Mouse (Mus musculus) heart, embryonic 13.5 days (tissue): ENCODE data around the gene Cyb5r2. TPM values are rescaled to one million over a fixed set of nuclear protein-coding genes. Genes with fewer than 3 reads are reported as not detected.

Experiments
- ATAC-seq: fragments of 200-750 bp; cut with Nextera tagmentation; 2 replicates; pipeline ENCODE4 v1.8.0; 2017; ENCODE audit warnings: moderate TSS enrichment; ENCODE audit not compliant: insufficient number of reproducible peaks, low FRiP score, low TSS enrichment; ENCODE audit errors: extremely low read depth
- H3K27ac ChIP-seq: fragments of 300-500 bp; sonication (generic); replicated peaks from 2 replicates; pipeline ENCODE4 v1.5.1; 2015; ENCODE audit warnings: moderate library complexity, mild to moderate bottlenecking, inconsistent platforms
- H3K27me3 ChIP-seq: fragments of 300-500 bp; sonication (generic); replicated peaks from 2 replicates; pipeline ENCODE4 v1.6.1; 2015; ENCODE audit warnings: mild to moderate bottlenecking, inconsistent platforms
- H3K36me3 ChIP-seq: fragments of 300-500 bp; sonication (generic); 2 replicates; pipeline ENCODE4 v1.6.1; 2015; ENCODE audit warnings: mild to moderate bottlenecking, inconsistent platforms
- H3K4me1 ChIP-seq: fragments of 300-500 bp; sonication (generic); 2 replicates; pipeline ENCODE4 v1.6.1; 2015; ENCODE audit warnings: inconsistent platforms
- H3K4me2 ChIP-seq: fragments of 300-500 bp; sonication (generic); 2 replicates; pipeline ENCODE4 v1.6.1; 2015; ENCODE audit warnings: inconsistent platforms, mild to moderate bottlenecking, moderate library complexity
- H3K4me3 ChIP-seq: fragments of 300-500 bp; sonication (generic); 2 replicates; pipeline ENCODE4 v1.5.1; 2015; ENCODE audit warnings: moderate library complexity, mild to moderate bottlenecking, inconsistent platforms
- H3K9ac ChIP-seq: fragments of 300-500 bp; sonication (generic); 2 replicates; pipeline ENCODE4 v1.6.1; 2015; ENCODE audit warnings: inconsistent platforms, mild to moderate bottlenecking, moderate library complexity
- H3K9me3 ChIP-seq: fragments of 300-500 bp; sonication (generic); 2 replicates; pipeline ENCODE4 v1.6.1; 2016; ENCODE audit warnings: inconsistent platforms
- WGBS: fragments of 180-500 bp; shearing (Covaris S2); methylation state at CpG from one replicate; pipeline ENCODE4 v1.1.7; 2015; ENCODE audit warnings: mixed read lengths; 5-methylcytosine and 5-hydroxymethylcytosine counted together
- polyA plus RNA-seq: library from polyadenylated mRNA; unstranded; fragments of >200 nt; fragmentation: Nextera tagmentation; extraction: Ambion mirVana; gene quantifications from 2 replicates; pipeline ENCODE4 v1.2.1, GENCODE M21; 2015

Cyb5r2 gene
- polyA plus RNA-seq, 1 experiment from 2014 or later, result 0.98 TPM

- WGBS, result 81% methylated on average over 4 of the region's 4 CpGs
- Histone ChIP-seq H3K9me3 (no peaks in the 10 kb centered on the region), H3K27me3 (no peaks in the 10 kb centered on the region; the same call in 1 of the 2 replicates), H3K9ac (no peak overlapping the region), H3K36me3 (peaks cover 9% of the 10 kb centered on the region), H3K4me3 (no peak overlapping the region), H3K27ac (no peak overlapping the region), H3K4me1 (no peaks in the 10 kb centered on the region), H3K4me2 (no peak overlapping the region)
- no peak for ATAC-seq
Observed at GRCm38 (mm10) chr7:107749721-107750120, 8.1 kb downstream of the Cyb5r2 start.

- no peak overlapping the region for H3K9ac ChIP-seq
- no peak overlapping the region for H3K27ac ChIP-seq
- WGBS, result 10% methylated on average over 3 of the region's 3 CpGs
- no peak overlapping the region for H3K4me2 ChIP-seq
- no peak overlapping the region for H3K4me3 ChIP-seq
- H3K4me1 ChIP-seq, result no peaks in the 10 kb centered on the region
- H3K9me3 ChIP-seq, result no peaks in the 10 kb centered on the region
- H3K27me3 ChIP-seq, result no peaks in the 10 kb centered on the region; the same call in 1 of the 2 replicates
- H3K36me3 ChIP-seq, result peaks cover 14% of the 10 kb centered on the region
- no peak for ATAC-seq
Observed at GRCm38 (mm10) chr7:107749270-107749669, 8.6 kb downstream of the Cyb5r2 start.

- Histone ChIP-seq H3K4me1 (no peaks in the 10 kb centered on the region), H3K9me3 (no peaks in the 10 kb centered on the region), H3K27me3 (no peaks in the 10 kb centered on the region), H3K4me3 (no peak overlapping the region), H3K36me3 (peaks cover 27% of the 10 kb centered on the region), H3K4me2 (no peak overlapping the region), H3K9ac (no peak overlapping the region), H3K27ac (no peak overlapping the region)
- 14% methylated on average over 2 of the region's 2 CpGs for WGBS
- ATAC-seq, result no peak
Observed at GRCm38 (mm10) chr7:107747954-107748353, 9.9 kb downstream of the Cyb5r2 start.

GRCm38 (mm10) chr7:107747476-107747875, 10.4 kb downstream of the Cyb5r2 start:
- Histone ChIP-seq H3K27me3 (no peaks in the 10 kb centered on the region), H3K4me1 (no peaks in the 10 kb centered on the region), H3K27ac (no peak overlapping the region), H3K9ac (no peak overlapping the region), H3K36me3 (peaks cover 30% of the 10 kb centered on the region), H3K9me3 (no peaks in the 10 kb centered on the region), H3K4me2 (no peak overlapping the region), H3K4me3 (no peak overlapping the region)
- 83% methylated on average over 9 of the region's 9 CpGs for WGBS
- ATAC-seq, result no peak

GRCm38 (mm10) chr7:107746036-107746435, 11.8 kb downstream of the Cyb5r2 start:
- Histone ChIP-seq H3K4me3 (no peak overlapping the region), H3K27ac (no peak overlapping the region), H3K9ac (no peak overlapping the region), H3K27me3 (no peaks in the 10 kb centered on the region), H3K4me2 (no peak overlapping the region), H3K4me1 (no peaks in the 10 kb centered on the region), H3K36me3 (peaks cover 35% of the 10 kb centered on the region), H3K9me3 (no peaks in the 10 kb centered on the region)
- no peak for ATAC-seq
- WGBS, result 78% methylated on average over 8 of the region's 8 CpGs

- 65% methylated on average over 2 of the region's 2 CpGs for WGBS
- Histone ChIP-seq H3K9ac (no peak overlapping the region), H3K9me3 (no peaks in the 10 kb centered on the region), H3K27me3 (no peaks in the 10 kb centered on the region), H3K36me3 (peaks cover 44% of the 10 kb centered on the region), H3K4me2 (no peak overlapping the region), H3K4me3 (no peak overlapping the region), H3K27ac (no peak overlapping the region), H3K4me1 (no peaks in the 10 kb centered on the region)
- ATAC-seq, result no peak
Observed at GRCm38 (mm10) chr7:107745111-107745510, 12.7 kb downstream of the Cyb5r2 start.

- ATAC-seq, result no peak
- Histone ChIP-seq H3K4me3 (no peak overlapping the region), H3K27ac (no peak overlapping the region), H3K27me3 (no peaks in the 10 kb centered on the region), H3K9ac (no peak overlapping the region), H3K4me1 (no peaks in the 10 kb centered on the region), H3K9me3 (no peaks in the 10 kb centered on the region), H3K36me3 (peaks cover 48% of the 10 kb centered on the region), H3K4me2 (no peak overlapping the region)
- WGBS, result 80% methylated on average over 4 of the region's 4 CpGs
Observed at GRCm38 (mm10) chr7:107744454-107744853, 13.4 kb downstream of the Cyb5r2 start.

GRCm38 (mm10) chr7:107742963-107743465, 14.8 kb downstream of the Cyb5r2 start:
- no peak overlapping the region for H3K9ac ChIP-seq
- H3K27me3 ChIP-seq, result no peaks in the 10 kb centered on the region
- H3K36me3 ChIP-seq, result peaks cover 53% of the 10 kb centered on the region
- no peak overlapping the region for H3K4me3 ChIP-seq
- H3K4me1 ChIP-seq, result no peaks in the 10 kb centered on the region
- no peak overlapping the region for H3K27ac ChIP-seq
- WGBS, result 82% methylated on average over 10 of the region's 10 CpGs
- H3K4me2 ChIP-seq, result no peak overlapping the region
- ATAC-seq, result no peak
- no peaks in the 10 kb centered on the region for H3K9me3 ChIP-seq

- Histone ChIP-seq H3K4me2 (no peak overlapping the region), H3K9me3 (no peaks in the 10 kb centered on the region), H3K27ac (no peak overlapping the region), H3K36me3 (peaks cover 36% of the 10 kb centered on the region), H3K9ac (no peak overlapping the region), H3K4me3 (no peak overlapping the region), H3K4me1 (no peaks in the 10 kb centered on the region), H3K27me3 (no peaks in the 10 kb centered on the region)
- ATAC-seq, result no peak
- WGBS, result 26% methylated on average over 2 of the region's 2 CpGs
Observed at GRCm38 (mm10) chr7:107738726-107739125, 19.1 kb downstream of the Cyb5r2 start.

- H3K27ac ChIP-seq, result no peak overlapping the region
- no peak overlapping the region for H3K4me3 ChIP-seq
- 57% methylated on average over 2 of the region's 2 CpGs for WGBS
- no peaks in the 10 kb centered on the region for H3K9me3 ChIP-seq
- no peaks in the 10 kb centered on the region for H3K27me3 ChIP-seq
- no peak overlapping the region for H3K4me2 ChIP-seq
- ATAC-seq, result no peak
- no peaks in the 10 kb centered on the region for H3K4me1 ChIP-seq
- H3K36me3 ChIP-seq, result peaks cover 31% of the 10 kb centered on the region
- no peak overlapping the region for H3K9ac ChIP-seq
Observed at GRCm38 (mm10) chr7:107733162-107733561, 24.7 kb downstream of the Cyb5r2 start.

- no peak overlapping the region for H3K27ac ChIP-seq
- no peak overlapping the region for H3K4me3 ChIP-seq
- peaks cover 40% of the 10 kb centered on the region for H3K36me3 ChIP-seq
- no peak overlapping the region for H3K9ac ChIP-seq
- H3K27me3 ChIP-seq, result no peaks in the 10 kb centered on the region
- H3K9me3 ChIP-seq, result 0 out of 2 replicates have a peak, but pooled peaks cover 2% of the 10 kb centered on the region
- no peaks in the 10 kb centered on the region for H3K4me1 ChIP-seq
- ATAC-seq, result no peak
- WGBS, result 70% methylated on average over 10 of the region's 10 CpGs
- H3K4me2 ChIP-seq, result no peak overlapping the region
Observed at GRCm38 (mm10) chr7:107730587-107730986, 27.2 kb downstream of the Cyb5r2 start.

- peaks cover 62% of the 10 kb centered on the region for H3K36me3 ChIP-seq
- H3K27ac ChIP-seq, result no peak overlapping the region
- H3K9me3 ChIP-seq, result 0 out of 2 replicates have a peak, but pooled peaks cover 3% of the 10 kb centered on the region
- ATAC-seq, result no peak
- no peak overlapping the region for H3K9ac ChIP-seq
- H3K27me3 ChIP-seq, result no peaks in the 10 kb centered on the region
- no peaks in the 10 kb centered on the region for H3K4me1 ChIP-seq
- WGBS, result 64% methylated on average over 3 of the region's 3 CpGs
- H3K4me2 ChIP-seq, result no peak overlapping the region
- no peak overlapping the region for H3K4me3 ChIP-seq
Observed at GRCm38 (mm10) chr7:107727538-107727937, 30.3 kb downstream of the Cyb5r2 start.
